Mouse (Mus musculus) midbrain, embryonic 16.5 days (tissue): Measurements from ENCODE around the gene Snrpa. TPM values are rescaled to one million over a fixed set of nuclear protein-coding genes. Genes with fewer than 3 reads are reported as not detected.
"Not testable (repeated sequence)": the region's sequence is repeated elsewhere in the genome, so short reads cannot be mapped to it uniquely, and the experiment has no call there.

ENCODE experiments used
- ATAC-seq: fragments of 200-750 bp; cut with Nextera tagmentation; 2 replicates; pipeline ENCODE4 v1.8.0; 2017; ENCODE audit warnings: moderate TSS enrichment
- H3K27ac ChIP-seq: fragments of 300-500 bp; sonication (generic); 2 replicates; pipeline ENCODE4 v1.5.1; 2014; ENCODE audit warnings: mild to moderate bottlenecking, low read length, mixed read lengths
- H3K27me3 ChIP-seq: fragments of 300-500 bp; sonication (generic); 2 replicates; pipeline ENCODE4 v1.6.1; 2014; ENCODE audit warnings: low read depth, low read length, mixed read lengths; ENCODE audit not compliant: control insufficient read depth, insufficient read depth
- H3K36me3 ChIP-seq: fragments of 300-500 bp; sonication (generic); 2 replicates; pipeline ENCODE4 v1.6.1; 2014; ENCODE audit warnings: mild to moderate bottlenecking, low read length, moderate library complexity, mixed read lengths; ENCODE audit not compliant: control insufficient read depth, insufficient read depth
- H3K4me1 ChIP-seq: fragments of 300-500 bp; sonication (generic); 2 replicates; pipeline ENCODE4 v1.6.1; 2014; ENCODE audit warnings: mild to moderate bottlenecking, low read length, mixed read lengths; ENCODE audit not compliant: control insufficient read depth, insufficient read depth
- H3K4me2 ChIP-seq: fragments of 300-500 bp; sonication (generic); 2 replicates; pipeline ENCODE4 v1.6.1; 2014; ENCODE audit warnings: mild to moderate bottlenecking, low read length, mixed read lengths
- H3K4me3 ChIP-seq: fragments of 300-500 bp; sonication (generic); 2 replicates; pipeline ENCODE4 v1.5.1; 2014; ENCODE audit warnings: low read depth, mild to moderate bottlenecking, low read length, moderate library complexity, mixed read lengths
- H3K9ac ChIP-seq: fragments of 300-500 bp; sonication (generic); 2 replicates; pipeline ENCODE4 v1.6.1; 2014; ENCODE audit warnings: low read depth, low read length, mixed read lengths
- H3K9me3 ChIP-seq: fragments of 300-500 bp; sonication (generic); replicated peaks from 2 replicates; pipeline ENCODE4 v1.6.1; 2014; ENCODE audit warnings: mild to moderate bottlenecking, low read length, mixed read lengths; ENCODE audit not compliant: control insufficient read depth, poor library complexity, severe bottlenecking
- WGBS: fragments of 180-500 bp; shearing (Covaris S2); extraction: QIAGEN DNeasy Blood & Tissue Kit; methylation state at CpG from one replicate; pipeline ENCODE4 v1.1.7; 2014; 5-methylcytosine and 5-hydroxymethylcytosine counted together
- polyA plus RNA-seq: library from polyadenylated mRNA; unstranded; fragments of >200 nt; fragmentation: Nextera tagmentation; extraction: Ambion mirVana; gene quantifications from 2 replicates; pipeline ENCODE4 v1.2.1, GENCODE M21; 2015

Snrpa gene
- 192 and 197 TPM in 2 replicates for polyA plus RNA-seq

- ATAC-seq = peak; percentile 98
- H3K36me3 ChIP-seq = peaks cover 21% of the 10 kb centered on the region
- H3K4me1 ChIP-seq = peaks cover 27% of the 10 kb centered on the region
- peak within 1 kb of the TSS; percentile 91 for H3K9ac ChIP-seq
- no peaks in the 10 kb centered on the region for H3K9me3 ChIP-seq
- H3K27ac ChIP-seq = peak within 1 kb of the TSS; percentile 97
- H3K4me3 ChIP-seq = peak within 1 kb of the TSS; percentile 91
- no peaks in the 10 kb centered on the region for H3K27me3 ChIP-seq
- H3K4me2 ChIP-seq = peak within 1 kb of the TSS; percentile 85
- WGBS = 1% methylated on average over 64 of the region's 64 CpGs
Measured at GRCm38 (mm10) chr7:27195681-27196611, at the start of gene Snrpa, which contains the start of gene BC024978. TSS of gene Snrpa (minus strand) at chr7:27196271. TSS of gene BC024978 (plus strand) at chr7:27195781.

GRCm38 (mm10) chr7:27244088-27244487, 48.0 kb upstream of the Snrpa start:
- not testable (repeated sequence) for H3K4me1 ChIP-seq, H3K27me3 ChIP-seq, ATAC-seq, H3K27ac ChIP-seq, H3K4me2 ChIP-seq, H3K4me3 ChIP-seq, H3K9me3 ChIP-seq, H3K9ac ChIP-seq
- peaks cover 24% of the 10 kb centered on the region for H3K36me3 ChIP-seq
- WGBS = 89% methylated on average over 2 of the region's 2 CpGs

GRCm38 (mm10) chr7:27243211-27243610, 47.1 kb upstream of the Snrpa start:
- no peak overlapping the region for H3K4me3 ChIP-seq
- no peaks in the 10 kb centered on the region for H3K27me3 ChIP-seq
- H3K9ac ChIP-seq = no peak overlapping the region
- no peak for ATAC-seq
- H3K36me3 ChIP-seq = peaks cover 24% of the 10 kb centered on the region
- no peaks in the 10 kb centered on the region for H3K9me3 ChIP-seq
- no peak overlapping the region for H3K27ac ChIP-seq
- H3K4me2 ChIP-seq = no peak overlapping the region
- 76% methylated on average over 8 of the region's 8 CpGs for WGBS
- H3K4me1 ChIP-seq = no peaks in the 10 kb centered on the region

- H3K27ac ChIP-seq = no peak overlapping the region
- H3K4me3 ChIP-seq = no peak overlapping the region
- no peak overlapping the region for H3K9ac ChIP-seq
- no peak for ATAC-seq
- no peaks in the 10 kb centered on the region for H3K9me3 ChIP-seq
- H3K36me3 ChIP-seq = peaks cover 15% of the 10 kb centered on the region
- peaks cover 6% of the 10 kb centered on the region for H3K4me1 ChIP-seq
- no peaks in the 10 kb centered on the region for H3K27me3 ChIP-seq
- no peak overlapping the region for H3K4me2 ChIP-seq
- 88% methylated on average over 5 of the region's 5 CpGs for WGBS
Measured at GRCm38 (mm10) chr7:27238568-27238967, 42.5 kb upstream of the Snrpa start.

GRCm38 (mm10) chr7:27237527-27237926, 41.5 kb upstream of the Snrpa start:
- Histone ChIP-seq H3K4me3 (no peak overlapping the region), H3K27me3 (no peaks in the 10 kb centered on the region), H3K9me3 (no peaks in the 10 kb centered on the region), H3K36me3 (peaks cover 10% of the 10 kb centered on the region; the same call in 1 of the 2 replicates), H3K4me2 (no peak overlapping the region), H3K27ac (no peak overlapping the region), H3K9ac (no peak overlapping the region), H3K4me1 (peaks cover 10% of the 10 kb centered on the region)
- 91% methylated on average over 2 of the region's 2 CpGs for WGBS
- ATAC-seq = no peak

- Histone ChIP-seq H3K36me3 (peaks cover 4% of the 10 kb centered on the region; the same call in 1 of the 2 replicates), H3K9me3 (no peaks in the 10 kb centered on the region)
- WGBS = 96% methylated on average over 2 of the region's 2 CpGs
Measured at GRCm38 (mm10) chr7:27235726-27236125, 39.7 kb upstream of the Snrpa start.

GRCm38 (mm10) chr7:27233300-27233699, 37.2 kb upstream of the Snrpa start:
- no peaks in the 10 kb centered on the region for H3K9me3 ChIP-seq
- H3K4me1 ChIP-seq = peaks cover 19% of the 10 kb centered on the region
- peak overlapping the region; percentile 69 for H3K9ac ChIP-seq
- WGBS = 0% methylated on average over 6 of the region's 6 CpGs
- H3K27ac ChIP-seq = peak overlapping the region; percentile 87
- peak overlapping the region; percentile 66 for H3K4me3 ChIP-seq
- H3K27me3 ChIP-seq = no peaks in the 10 kb centered on the region
- ATAC-seq = peak; percentile 43
- no peaks in the 10 kb centered on the region for H3K36me3 ChIP-seq
- peak overlapping the region; percentile 91 for H3K4me2 ChIP-seq

More at GRCm38 (mm10) chr7:27235726-27236125, 39.7 kb upstream of the Snrpa start:
- no peak overlapping the region for H3K4me3 ChIP-seq
- ATAC-seq = no peak
- H3K9ac ChIP-seq = no peak overlapping the region
- H3K27ac ChIP-seq = no peak overlapping the region
- no peaks in the 10 kb centered on the region for H3K27me3 ChIP-seq
- no peak overlapping the region for H3K4me2 ChIP-seq
- peaks cover 13% of the 10 kb centered on the region for H3K4me1 ChIP-seq

GRCm38 (mm10) chr7:27232781-27233281, 36.8 kb upstream of the Snrpa start, which contains the start of gene Coq8b:
TSS of gene Coq8b (plus strand) at chr7:27233023.
- Histone ChIP-seq H3K4me1 (peaks cover 19% of the 10 kb centered on the region), H3K9ac (peak within 1 kb of the TSS; percentile 69), H3K4me3 (peak within 1 kb of the TSS; percentile 66), H3K9me3 (no peaks in the 10 kb centered on the region), H3K4me2 (peak within 1 kb of the TSS; percentile 91), H3K27ac (peak within 1 kb of the TSS; percentile 87), H3K36me3 (no peaks in the 10 kb centered on the region), H3K27me3 (no peaks in the 10 kb centered on the region)
- peak; percentile 92 for ATAC-seq
- WGBS = under 1% methylated on average over 25 of the region's 25 CpGs
